Mouse (Mus musculus) CD4-positive, CD25-positive, alpha-beta regulatory T cell, adult 2 months (primary cell): ENCODE measurements around the gene Hist1h2ak.
"Not testable (repeated sequence)": the region's sequence is repeated elsewhere in the genome, so short reads cannot be mapped to it uniquely, and the experiment has no call there.

Experiments used
- DNase-seq: peaks from one replicate; pipeline ENCODE4 v3.0.0-alpha.2; 2012; ENCODE audit warnings: low read depth, low spot score

The Hist1h2ak gene

DNA sequence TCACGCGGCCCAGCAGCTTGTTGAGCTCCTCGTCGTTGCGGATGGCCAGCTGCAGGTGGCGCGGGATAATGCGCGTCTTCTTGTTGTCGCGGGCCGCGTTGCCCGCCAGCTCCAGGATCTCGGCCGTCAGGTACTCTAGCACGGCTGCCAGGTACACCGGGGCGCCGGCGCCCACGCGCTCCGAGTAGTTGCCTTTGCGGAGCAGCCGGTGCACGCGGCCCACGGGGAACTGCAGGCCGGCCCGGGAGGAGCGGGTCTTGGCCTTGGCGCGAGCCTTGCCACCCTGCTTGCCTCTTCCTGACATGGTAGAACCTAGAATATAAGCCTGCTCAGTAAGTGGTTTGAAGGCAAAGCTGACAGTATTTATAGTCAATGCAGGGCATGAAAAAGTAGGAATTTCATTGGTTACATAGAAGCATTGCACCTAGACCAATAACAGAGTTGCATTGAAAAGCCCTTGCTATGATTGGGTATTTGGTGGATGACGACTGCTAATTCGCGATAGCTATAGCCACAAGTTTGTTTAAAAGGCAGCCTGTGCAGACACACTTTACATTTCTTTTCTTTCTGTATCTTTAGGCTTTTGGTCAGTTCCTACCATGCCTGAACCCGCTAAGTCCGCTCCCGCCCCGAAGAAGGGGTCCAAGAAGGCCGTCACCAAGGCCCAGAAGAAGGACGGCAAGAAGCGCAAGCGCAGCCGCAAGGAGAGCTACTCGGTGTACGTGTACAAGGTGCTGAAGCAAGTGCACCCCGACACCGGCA is at the start of gene Hist1h2ak, which contains the start of gene Hist1h2bn:
TSS of gene Hist1h2ak (minus strand) at position 304 of the 762 bp plus-strand sequence.
TSS of gene Hist1h2bn (plus strand) at position 600 of the 762 bp plus-strand sequence.
- DNase-seq: peak; percentile 90

DNA sequence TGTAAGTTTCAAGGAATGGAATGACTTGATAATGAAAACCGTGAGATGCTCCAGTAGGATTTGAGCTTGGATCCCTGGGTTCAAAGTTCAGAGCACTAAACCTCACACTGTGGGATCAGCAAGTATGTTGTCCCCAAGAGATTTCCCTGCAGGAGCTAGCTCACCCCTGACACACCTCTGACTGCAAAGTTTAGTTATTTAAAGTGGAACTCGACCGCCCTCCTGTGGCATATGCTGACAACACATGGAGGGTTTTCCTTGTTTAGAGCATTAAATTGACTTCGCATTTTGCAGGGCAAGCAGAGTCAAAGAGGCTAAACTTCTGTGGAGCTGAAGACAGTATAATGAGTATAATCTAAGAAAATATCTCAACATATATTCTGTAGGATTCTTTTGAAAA is 49.4 kb upstream of the Hist1h2ak start:
- not testable (repeated sequence) for DNase-seq

DNA sequence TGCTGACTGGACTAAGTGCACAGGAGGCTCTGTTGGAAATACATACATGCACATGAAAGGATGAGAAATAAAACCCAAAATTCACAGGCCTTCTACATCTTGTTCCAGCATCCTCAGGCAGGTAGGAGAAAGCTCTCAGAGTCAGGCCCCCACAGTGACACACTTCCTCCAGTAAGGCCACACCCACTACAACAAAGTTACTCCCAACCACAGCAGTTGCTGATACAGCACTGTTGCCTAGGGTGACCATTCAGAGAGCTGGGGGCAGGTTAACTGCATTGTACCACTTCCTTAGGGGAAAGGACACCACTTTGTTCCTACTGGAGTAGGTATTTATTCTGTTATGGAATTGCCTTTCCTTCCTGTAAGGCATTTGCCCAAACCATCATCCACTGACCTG is 43.5 kb upstream of the Hist1h2ak start:
- not testable (repeated sequence) for DNase-seq

DNA sequence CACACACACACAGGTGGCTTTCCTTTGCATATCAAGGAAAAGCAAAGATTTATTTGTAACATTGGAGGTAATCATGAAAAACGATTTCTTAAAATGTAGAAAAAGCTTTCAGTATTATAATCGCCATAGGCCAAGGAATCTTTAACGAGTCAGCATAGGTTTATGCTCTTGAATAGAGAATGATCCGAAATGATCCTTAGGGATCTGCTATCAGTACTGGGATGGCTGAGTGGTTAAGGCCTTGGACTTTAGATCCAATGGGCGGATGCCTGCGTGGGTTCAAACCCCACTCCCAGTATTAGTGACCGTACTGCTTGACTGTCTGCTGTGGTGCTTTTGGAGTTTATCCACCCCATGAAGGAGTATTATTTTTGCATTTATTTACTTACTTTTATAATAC is 42.0 kb upstream of the Hist1h2ak start:
- no peak for DNase-seq

DNA sequence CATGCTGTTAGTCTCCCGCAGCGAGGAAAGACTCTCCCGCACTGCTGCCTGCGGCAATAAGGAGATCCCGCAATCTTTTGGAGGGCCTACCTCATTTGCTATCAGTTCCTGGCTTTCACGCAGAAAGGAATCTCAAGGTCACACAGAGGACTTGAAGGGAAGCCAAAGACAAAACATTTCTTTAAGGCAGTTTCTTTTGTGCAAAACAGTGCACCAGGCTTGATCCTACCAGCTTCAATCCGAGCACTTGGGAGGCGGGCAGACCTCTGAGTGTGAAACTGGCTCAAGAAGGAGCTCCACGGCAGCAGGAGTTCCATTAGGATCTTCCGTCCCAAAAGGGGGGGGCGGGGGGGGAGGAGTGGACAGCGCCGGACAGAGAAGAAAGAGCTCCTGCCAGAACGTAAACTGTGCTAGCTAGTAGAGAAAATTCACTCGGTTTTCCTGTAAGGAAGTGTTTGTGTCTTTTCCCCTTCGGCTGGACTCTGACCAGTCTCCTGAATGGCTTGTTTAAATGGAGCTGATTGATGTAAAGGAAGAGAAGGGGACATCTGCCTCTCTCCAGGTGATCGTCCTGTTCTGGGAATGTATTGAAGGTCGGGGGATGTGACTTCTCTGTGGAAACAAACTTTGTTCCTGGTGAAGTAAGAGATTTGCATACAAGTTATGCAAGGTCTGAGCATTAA is 37.1 kb upstream of the Hist1h2ak start:
- no peak for DNase-seq

DNA sequence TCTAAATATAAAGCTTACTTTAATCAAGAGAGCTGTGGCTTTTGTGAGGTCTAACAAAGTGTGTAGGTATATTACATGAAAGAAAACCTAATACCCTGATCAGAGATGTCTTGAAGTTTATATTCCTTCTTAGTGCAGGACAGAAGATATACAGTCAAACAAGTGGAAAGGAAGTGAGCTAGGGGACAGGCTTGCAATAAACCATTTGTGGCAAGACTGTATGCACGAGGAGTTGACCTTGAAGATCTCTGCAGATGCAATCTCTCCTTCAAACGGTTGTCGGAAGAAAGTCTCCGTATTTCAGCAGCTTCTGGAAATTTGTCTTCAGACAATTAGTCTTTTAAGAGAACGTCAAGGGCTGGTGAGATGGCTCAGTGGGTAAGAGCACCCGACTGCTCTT is 36.3 kb upstream of the Hist1h2ak start:
- DNase-seq: no peak

DNA sequence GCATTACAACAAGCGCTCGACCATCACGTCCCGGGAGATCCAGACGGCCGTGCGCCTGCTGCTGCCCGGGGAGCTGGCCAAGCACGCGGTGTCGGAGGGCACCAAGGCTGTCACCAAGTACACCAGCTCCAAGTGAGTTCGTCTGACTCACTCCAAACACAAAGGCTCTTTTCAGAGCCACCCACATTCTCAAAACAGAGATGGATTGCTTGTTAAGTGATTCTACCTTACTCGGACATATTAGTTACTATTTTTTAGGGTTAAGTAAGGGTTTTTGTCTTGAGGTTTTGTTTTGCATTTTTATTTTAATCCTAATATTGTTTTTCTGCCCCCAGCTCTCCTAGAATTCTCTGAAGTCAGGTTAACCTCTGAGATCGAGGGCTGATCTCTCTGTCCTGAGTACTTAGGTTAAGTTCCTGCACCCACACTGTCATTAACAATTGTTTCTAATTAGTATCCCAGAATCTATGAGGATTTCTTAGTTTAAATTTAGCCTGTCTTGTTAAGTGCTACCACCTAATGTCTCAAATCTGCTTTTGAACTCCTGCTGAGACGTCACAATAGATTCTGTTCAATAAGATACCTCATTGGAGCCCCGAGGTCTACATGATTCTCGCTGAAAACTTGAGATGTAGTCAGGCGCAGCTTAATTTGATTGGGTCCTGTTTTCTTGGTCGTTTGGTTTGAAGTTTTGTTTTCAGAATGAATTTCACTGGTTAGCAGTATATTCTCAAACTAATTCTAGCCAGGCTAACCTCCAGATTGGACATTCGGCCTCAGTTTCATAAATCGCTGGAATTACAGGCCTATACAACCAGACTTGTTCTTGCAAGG is 34.4 kb upstream of the Hist1h2ak start:
- no peak for DNase-seq

DNA sequence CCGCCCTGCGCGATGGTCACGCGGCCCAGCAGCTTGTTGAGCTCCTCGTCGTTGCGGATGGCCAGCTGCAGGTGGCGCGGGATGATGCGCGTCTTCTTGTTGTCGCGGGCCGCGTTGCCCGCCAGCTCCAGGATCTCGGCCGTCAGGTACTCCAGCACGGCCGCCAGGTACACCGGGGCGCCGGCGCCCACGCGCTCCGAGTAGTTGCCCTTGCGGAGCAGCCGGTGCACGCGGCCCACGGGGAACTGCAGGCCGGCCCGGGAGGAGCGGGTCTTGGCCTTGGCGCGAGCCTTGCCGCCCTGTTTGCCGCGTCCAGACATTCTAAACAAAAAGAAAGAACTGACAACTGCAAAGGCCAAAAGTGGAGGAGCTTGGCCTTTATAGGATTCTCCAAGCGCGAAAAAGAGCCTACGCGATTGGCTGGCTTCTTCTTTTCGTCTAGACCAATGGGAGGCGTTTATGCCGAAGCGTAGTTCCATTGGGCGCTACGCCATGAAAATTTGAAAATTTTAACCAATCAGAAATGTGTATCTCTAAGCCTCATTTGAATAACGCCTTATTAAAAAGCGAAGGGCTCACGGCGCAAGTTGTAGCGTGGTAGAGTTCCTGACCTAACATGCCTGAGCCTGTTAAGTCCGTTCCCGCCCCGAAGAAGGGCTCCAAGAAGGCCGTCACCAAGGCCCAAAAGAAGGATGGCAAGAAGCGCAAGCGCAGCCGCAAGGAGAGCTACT is 33.4 kb upstream of the Hist1h2ak start, which contains the start of the genes Hist1h2an and Hist1h2bp:
TSS of gene Hist1h2an (minus strand) at position 320 of the 731 bp plus-strand sequence.
TSS of gene Hist1h2bp (plus strand) at position 563 of the 731 bp plus-strand sequence.
- DNase-seq: peak; percentile 92

DNA sequence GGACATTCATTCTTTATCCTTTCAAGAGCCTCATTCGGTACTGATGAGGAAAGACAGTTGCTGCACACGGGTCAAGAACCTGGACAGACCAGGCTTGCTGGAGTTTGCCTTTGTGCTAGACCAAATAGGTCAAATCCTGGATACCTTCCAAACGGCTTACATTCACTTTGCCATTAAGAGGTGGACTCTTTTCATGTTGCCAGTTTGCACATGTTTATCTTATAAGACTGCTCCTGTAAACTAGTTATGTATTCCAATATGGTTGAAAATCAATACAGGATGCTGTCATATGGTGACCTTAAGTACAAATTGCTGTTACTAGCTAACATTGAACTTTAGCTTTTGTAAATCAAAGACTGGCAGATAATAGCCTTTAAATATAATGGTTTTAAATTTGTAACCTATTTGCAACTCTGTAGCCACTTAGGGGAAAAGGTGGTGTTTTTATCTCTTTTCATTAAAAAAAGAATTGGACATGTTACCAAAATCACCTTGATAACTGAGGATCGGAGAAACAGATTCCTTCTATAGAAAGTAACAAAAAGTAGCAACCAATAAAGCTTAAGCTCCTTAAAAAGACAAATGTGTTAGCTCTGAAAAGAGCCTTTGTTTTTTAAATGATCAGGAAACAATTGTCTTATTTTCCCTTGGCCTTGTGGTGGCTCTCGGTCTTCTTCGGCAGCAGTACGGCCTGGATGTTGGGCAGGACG is 32.7 kb upstream of the Hist1h2ak start:
- peak; percentile 25 for DNase-seq

DNA sequence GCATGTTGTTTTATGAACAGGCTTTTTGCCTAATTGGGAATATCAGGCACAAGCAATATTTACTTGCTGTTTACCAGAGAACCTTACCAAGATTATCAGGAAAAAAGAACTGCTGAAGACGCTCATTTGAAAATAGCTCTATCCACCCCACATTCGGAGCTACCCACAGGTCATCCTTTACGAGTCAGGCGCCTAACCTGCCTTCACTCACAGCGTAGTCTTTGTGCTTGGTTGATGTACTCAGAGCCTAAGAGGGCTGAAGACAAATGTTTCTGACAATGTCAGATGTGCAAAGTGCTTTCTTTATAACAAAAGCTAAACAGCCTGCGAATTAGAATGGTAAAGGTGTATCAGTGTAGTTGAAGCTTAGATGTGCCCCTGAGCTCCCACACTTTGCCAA is 30.7 kb upstream of the Hist1h2ak start:
- DNase-seq: no peak

DNA sequence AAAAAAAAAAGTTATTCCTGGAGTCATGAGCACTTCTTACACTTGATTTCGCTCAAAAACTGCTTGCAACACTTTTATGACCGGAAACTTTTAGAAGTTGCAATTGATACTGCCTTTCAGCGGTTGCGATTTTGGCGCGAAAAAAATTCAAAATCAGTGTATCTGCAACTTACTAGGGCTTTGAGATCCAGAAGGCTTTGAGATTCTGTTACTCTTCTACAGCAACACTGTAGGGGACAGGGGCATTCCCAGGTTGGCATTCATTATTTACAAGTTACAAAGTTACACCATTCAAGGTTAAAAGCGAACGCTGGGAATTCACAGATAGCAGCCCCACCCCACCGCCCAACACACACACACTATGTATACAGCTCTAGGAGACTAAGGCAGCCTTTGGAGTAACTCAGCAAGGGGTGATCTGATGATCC is 30.1 kb upstream of the Hist1h2ak start:
- DNase-seq: peak; percentile 68

DNA sequence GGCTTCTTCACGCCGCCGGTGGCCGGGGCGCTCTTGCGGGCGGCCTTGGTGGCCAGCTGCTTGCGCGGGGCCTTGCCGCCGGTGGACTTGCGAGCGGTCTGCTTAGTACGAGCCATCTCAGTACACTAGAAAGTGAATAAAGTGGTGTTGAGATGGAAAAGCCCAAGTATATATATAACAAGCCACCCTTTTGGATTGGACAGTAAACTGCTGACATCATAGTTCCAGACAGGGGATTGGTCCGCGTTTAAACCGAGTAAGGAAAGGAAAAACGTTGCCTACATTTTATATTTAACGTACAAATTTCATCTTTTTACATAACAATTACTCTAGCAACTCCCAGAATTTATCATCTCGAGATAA is 29.6 kb upstream of the Hist1h2ak start, which contains the start of gene Hist1h3i:
TSS of gene Hist1h3i (minus strand) at position 116 of the 363 bp plus-strand sequence.
- DNase-seq: peak; percentile 86

DNA sequence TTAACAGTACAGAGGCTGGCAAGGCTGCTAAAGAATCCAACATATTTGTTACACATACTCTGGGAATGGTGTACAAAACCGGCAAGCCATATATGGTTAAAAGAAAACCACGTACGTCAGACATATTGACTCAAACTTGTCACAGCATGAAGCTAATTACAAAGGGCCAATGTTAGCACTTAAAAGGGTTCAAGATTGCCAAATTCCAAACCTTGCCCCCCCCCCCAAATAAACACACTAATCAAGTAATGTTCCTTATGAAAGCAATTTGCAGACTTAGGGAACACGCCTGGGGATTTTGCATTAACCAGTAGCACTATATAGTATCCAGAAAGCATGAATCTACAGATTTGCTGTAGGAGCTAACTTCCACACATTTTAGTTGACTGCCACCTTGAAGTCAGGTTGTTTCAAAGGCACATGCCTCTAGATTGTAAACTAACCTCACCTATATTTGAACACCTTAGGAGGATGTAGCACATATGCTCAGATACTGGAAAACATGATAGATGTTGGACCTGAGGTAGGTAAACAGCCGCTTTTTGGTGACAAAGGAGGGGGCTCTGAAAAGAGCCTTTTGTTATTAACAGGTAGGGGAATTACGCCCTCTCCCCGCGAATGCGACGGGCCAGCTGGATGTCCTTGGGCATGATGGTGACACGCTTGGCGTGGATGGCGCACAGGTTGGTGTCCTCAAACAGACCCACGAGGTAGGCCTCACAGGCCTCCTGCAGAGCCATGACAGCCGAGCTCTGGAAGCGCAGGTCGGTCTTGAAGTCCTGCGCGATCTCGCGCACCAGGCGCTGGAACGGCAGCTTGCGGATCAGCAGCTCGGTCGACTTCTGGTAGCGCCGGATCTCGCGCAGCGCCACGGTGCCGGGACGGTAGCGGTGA is 29.0 kb upstream of the Hist1h2ak start:
- peak; percentile 45 for DNase-seq

DNA sequence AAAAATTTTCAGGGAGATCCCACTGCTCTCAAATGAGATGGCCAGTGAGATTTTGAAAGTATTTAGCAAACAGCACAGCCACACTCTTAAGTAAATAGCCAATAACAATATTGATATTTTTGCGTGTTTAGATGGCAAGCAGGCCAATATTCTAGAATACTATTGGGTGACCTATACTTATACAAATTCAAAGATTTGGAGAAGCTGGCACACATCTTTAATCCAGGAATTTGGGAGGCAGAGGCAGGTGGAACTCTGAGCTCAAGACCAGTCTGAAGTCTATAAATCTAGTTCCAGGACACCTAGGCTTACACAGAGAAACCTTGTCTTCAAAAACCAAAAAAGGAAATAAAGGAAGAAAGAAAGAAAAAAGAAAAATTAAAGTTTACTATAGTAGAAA is 28.0 kb upstream of the Hist1h2ak start:
- no peak for DNase-seq

DNA sequence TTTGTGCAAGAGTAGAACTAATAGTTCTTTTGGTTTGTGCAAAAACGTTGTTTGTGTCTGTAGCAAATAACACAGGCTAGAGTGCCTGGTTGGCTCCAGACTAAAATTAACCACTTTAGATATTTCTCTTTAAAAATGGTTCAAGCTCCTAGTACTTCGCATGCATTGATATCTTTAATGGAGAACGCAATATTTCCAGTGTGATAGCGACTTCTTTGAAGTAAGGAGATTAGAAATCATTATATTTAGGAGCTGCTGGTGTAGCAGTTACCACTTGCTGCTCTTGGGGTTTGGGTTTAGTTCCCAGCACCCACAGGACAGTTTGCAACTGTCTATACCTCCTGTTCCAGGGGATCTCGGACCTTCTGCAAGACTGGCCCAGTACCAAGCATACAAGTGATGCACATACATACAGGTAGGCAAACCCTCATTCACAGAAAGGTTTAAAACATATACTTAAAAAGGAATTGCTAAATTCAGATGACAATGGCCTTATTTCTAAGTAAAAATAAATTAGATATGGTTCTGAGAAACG is 27.5 kb upstream of the Hist1h2ak start:
- no peak for DNase-seq

DNA sequence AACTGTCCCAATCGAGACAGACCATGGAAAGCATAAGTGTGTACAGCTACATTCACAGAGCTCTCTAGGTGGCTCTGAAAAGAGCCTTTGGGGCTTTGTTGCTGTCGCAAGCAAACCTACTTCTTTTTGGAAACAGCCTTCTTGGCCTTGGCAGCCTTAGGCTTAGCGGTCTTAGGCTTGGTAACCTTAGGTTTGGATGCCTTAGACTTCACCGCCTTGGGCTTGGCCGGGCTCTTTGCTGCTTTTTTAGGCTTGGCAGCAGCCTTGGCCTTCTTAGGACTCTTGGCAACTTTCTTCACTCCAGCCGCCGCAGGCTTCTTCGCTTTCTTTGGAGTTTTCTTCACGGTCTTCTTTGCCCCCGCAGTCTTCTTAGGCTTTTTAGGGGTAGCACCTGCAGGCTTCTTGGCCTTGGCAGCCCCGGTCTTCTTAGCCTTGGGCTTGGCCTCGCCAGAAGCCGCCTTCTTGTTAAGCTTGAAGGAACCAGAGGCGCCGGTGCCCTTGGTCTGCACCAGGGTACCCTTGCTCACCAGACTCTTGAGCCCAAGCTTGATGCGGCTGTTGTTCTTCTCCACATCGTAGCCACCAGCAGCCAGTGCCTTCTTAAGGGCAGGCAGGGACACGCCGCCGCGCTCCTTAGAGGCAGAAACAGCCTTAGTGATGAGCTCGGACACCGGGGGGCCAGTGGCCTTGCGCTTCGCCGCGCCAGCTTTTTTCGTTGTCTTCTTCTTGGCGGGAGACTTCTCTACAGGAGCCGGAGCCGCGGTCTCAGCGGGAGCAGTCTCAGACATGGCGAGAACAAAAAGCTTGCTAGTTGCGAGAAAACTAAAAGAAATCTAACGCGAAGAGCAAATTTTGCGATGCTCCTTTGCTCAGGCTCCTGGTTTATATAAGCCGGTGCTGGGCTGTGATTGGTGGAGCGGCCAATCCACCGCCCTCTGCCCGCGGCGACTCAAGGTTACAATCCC is 26.4 kb upstream of the Hist1h2ak start, which contains the start of gene Hist1h1b:
TSS of gene Hist1h1b (minus strand) at position 859 of the 965 bp plus-strand sequence.
- DNase-seq: peak; percentile 62

DNA sequence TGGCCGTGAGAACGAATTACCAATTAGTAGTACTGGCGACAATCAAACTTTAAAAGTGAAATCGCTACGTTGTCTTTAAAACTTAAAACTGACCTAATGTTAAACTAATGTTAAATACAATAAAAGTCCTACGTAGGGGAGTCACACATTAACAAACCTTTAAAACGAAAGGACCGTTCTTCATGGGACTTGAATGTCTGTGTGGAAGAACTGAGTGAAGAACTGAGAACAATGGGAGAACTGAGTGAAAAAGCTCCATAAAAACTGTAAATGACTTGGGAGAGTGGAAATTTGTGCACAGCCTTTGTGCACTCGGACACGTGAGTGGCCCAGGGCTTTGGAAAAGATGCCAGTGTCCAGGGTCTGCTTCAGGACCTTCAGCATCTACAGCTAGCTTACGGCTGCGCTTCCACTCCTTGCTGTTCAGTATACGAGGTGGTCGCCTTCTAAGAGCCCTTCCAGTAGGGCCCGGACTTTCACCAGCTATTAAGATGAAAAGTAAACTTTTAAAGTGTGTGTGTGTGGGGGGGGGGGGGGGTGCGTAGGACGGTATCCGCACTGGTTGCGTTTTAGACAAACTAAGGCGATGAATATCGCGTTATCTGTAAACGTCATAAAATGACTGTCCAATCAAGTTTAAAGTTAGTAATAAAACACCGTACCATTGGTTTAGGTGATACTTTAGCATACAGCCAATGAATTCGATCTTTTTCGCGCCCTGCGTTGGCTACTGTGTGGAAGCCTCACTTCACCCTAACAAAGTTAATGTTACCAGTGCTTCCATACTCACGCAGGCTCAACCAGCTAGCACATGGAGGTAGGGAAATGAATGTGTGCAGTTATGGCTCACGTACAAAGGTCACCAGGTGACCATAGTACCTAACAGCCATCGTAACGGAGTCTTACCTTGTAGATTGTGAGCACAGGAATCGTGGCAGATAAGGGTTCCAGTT is 25.5 kb upstream of the Hist1h2ak start:
- peak; percentile 92 for DNase-seq
